Mouse (Mus musculus) heart, embryonic 14.5 days (tissue): ENCODE results near the gene Tbcb. TPM values are rescaled to one million over a fixed set of nuclear protein-coding genes. Genes with fewer than 3 reads are reported as not detected.
A peak's percentile ranks its signal among the peaks of the same experiment; 100 is the strongest.

Experiments
- ATAC-seq: fragments of 200-750 bp; cut with Nextera tagmentation; 2 replicates; pipeline ENCODE4 v1.8.0; 2017; ENCODE audit warnings: low read depth, moderate TSS enrichment; ENCODE audit not compliant: insufficient number of reproducible peaks, insufficient read depth, low FRiP score
- H3K27ac ChIP-seq, 2 experiments: fragments of 200-500 bp in 1 of 2; fragments of 300-500 bp in 1 of 2; sonication (generic) in 1 of 2; replicated peaks in 1 of 2; 2 replicates each; pipeline ENCODE4 v1.5.1; 2012 to 2014; ENCODE audit warnings: low read depth in 2 of 2, low read length in 2 of 2, control low read depth in 1 of 2, mild to moderate bottlenecking in 1 of 2, mixed read lengths in 1 of 2; ENCODE audit not compliant: control insufficient read depth in 1 of 2, insufficient read depth in 1 of 2
- H3K27me3 ChIP-seq: fragments of 300-500 bp; sonication (generic); 2 replicates; pipeline ENCODE4 v1.6.1; 2014; ENCODE audit warnings: mild to moderate bottlenecking, low read length, control low read depth; ENCODE audit not compliant: control insufficient read depth, insufficient read depth
- H3K36me3 ChIP-seq: fragments of 300-500 bp; sonication (generic); 2 replicates; pipeline ENCODE4 v1.6.1; 2014; ENCODE audit warnings: mild to moderate bottlenecking, control low read depth, low read length, mixed read lengths; ENCODE audit not compliant: control insufficient read depth, insufficient read depth
- H3K4me1 ChIP-seq, 2 experiments: fragments of 200-500 bp in 1 of 2; fragments of 300-500 bp in 1 of 2; sonication (generic) in 1 of 2; 2 replicates each; pipeline ENCODE4 v1.6.1; 2012 to 2014; ENCODE audit warnings: low read length in 2 of 2, control low read depth in 1 of 2, mixed read lengths in 1 of 2; ENCODE audit not compliant: control insufficient read depth in 2 of 2, insufficient read depth in 2 of 2
- H3K4me2 ChIP-seq: fragments of 300-500 bp; sonication (generic); 2 replicates; pipeline ENCODE4 v1.6.1; 2014; ENCODE audit warnings: mild to moderate bottlenecking, low read length
- H3K4me3 ChIP-seq, 2 experiments: fragments of 200-500 bp in 1 of 2; fragments of 300-500 bp in 1 of 2; sonication (generic) in 1 of 2; 2 replicates each; pipeline ENCODE4 v1.5.1; 2012 to 2014; ENCODE audit warnings: low read length in 2 of 2, mild to moderate bottlenecking in 2 of 2, control low read depth in 1 of 2, low read depth in 1 of 2, moderate library complexity in 1 of 2; ENCODE audit not compliant: control insufficient read depth in 1 of 2, insufficient read depth in 1 of 2
- H3K9ac ChIP-seq: fragments of 300-500 bp; sonication (generic); 2 replicates; pipeline ENCODE4 v1.6.1; 2014; ENCODE audit warnings: mild to moderate bottlenecking, low read length
- H3K9me3 ChIP-seq: fragments of 300-500 bp; sonication (generic); 2 replicates; pipeline ENCODE4 v1.6.1; 2016; ENCODE audit warnings: low read length, control low read depth; ENCODE audit not compliant: control insufficient read depth
- WGBS: fragments of 180-500 bp; shearing (Covaris S2); extraction: QIAGEN DNeasy Blood & Tissue Kit; methylation state at CpG from one replicate; pipeline ENCODE4 v1.1.7; 2014; 5-methylcytosine and 5-hydroxymethylcytosine counted together
- polyA plus RNA-seq: library from polyadenylated mRNA; unstranded; fragments of >200 nt; fragmentation: Nextera tagmentation; extraction: Ambion mirVana; gene quantifications from 2 replicates; pipeline ENCODE4 v1.2.1, GENCODE M21; 2014

Tbcb gene
- polyA plus RNA-seq, 1 experiment from 2014 or later: 137 TPM

GRCm38 (mm10) chr7:30222205-30222604 is 9.9 kb downstream of the Tbcb start:
- 89% methylated on average over 5 of the region's 5 CpGs for WGBS
- Histone ChIP-seq H3K4me1 (peaks cover 4 to 5% of the 10 kb centered on the region in 2 experiments; a peak in 3 of 4 replicates), H3K27me3 (no peaks in the 10 kb centered on the region), H3K9me3 (no peaks in the 10 kb centered on the region), H3K27ac (no peak overlapping the region), H3K4me2 (no peak overlapping the region), H3K9ac (no peak overlapping the region), H3K36me3 (peaks cover 37% of the 10 kb centered on the region), H3K4me3 (no peak overlapping the region)
- no peak for ATAC-seq

- no peak overlapping the region for H3K9ac ChIP-seq
- peaks cover 5 to 7% of the 10 kb centered on the region in 2 experiments for H3K4me1 ChIP-seq
- H3K27ac ChIP-seq: no peak overlapping the region
- H3K36me3 ChIP-seq: peaks cover 30% of the 10 kb centered on the region
- H3K4me2 ChIP-seq: no peak overlapping the region
- no peak overlapping the region for H3K4me3 ChIP-seq
- WGBS: 82% methylated on average over 3 of the region's 3 CpGs
- ATAC-seq: no peak
- no peaks in the 10 kb centered on the region for H3K9me3 ChIP-seq
- H3K27me3 ChIP-seq: no peaks in the 10 kb centered on the region
Observed at GRCm38 (mm10) chr7:30221433-30221832, 10.6 kb downstream of the Tbcb start.

GRCm38 (mm10) chr7:30220008-30220356 is 12.1 kb downstream of the Tbcb start:
- H3K9me3 ChIP-seq: no peaks in the 10 kb centered on the region
- no peaks in the 10 kb centered on the region for H3K27me3 ChIP-seq
- peak overlapping the region; percentile 89 for H3K4me2 ChIP-seq
- H3K4me1 ChIP-seq: peaks cover 5 to 7% of the 10 kb centered on the region in 2 experiments
- peak overlapping the region; percentile 50 to 58 for H3K4me3 ChIP-seq
- peaks cover 18% of the 10 kb centered on the region for H3K36me3 ChIP-seq
- no peak for ATAC-seq
- 22% methylated on average over 11 of the region's 11 CpGs for WGBS
- peak overlapping the region in 1 of 2 experiments; percentile 51; a peak in 1 of 4 replicates for H3K27ac ChIP-seq
- peak overlapping the region; percentile 80 for H3K9ac ChIP-seq

GRCm38 (mm10) chr7:30219293-30220007 is 12.6 kb downstream of the Tbcb start:
- Histone ChIP-seq H3K9me3 (no peaks in the 10 kb centered on the region), H3K27me3 (no peaks in the 10 kb centered on the region), H3K27ac (peak overlapping the region; percentile 20 to 51; a peak in 3 of 4 replicates), H3K36me3 (peaks cover 16% of the 10 kb centered on the region), H3K4me2 (peak overlapping the region; percentile 89), H3K4me3 (peak overlapping the region; percentile 50 to 58), H3K4me1 (peaks cover 5 to 7% of the 10 kb centered on the region in 2 experiments), H3K9ac (peak overlapping the region; percentile 80)
- ATAC-seq: peak; percentile 36
- 1% methylated on average over 16 of the region's 16 CpGs for WGBS

GRCm38 (mm10) chr7:30217277-30217676 is 14.8 kb downstream of the Tbcb start:
- ATAC-seq: no peak
- H3K9me3 ChIP-seq: no peaks in the 10 kb centered on the region
- H3K4me2 ChIP-seq: no peak overlapping the region
- no peaks in the 10 kb centered on the region for H3K36me3 ChIP-seq
- no peak overlapping the region for H3K9ac ChIP-seq
- no peak overlapping the region for H3K27ac ChIP-seq
- 74% methylated on average over 2 of the region's 2 CpGs for WGBS
- H3K4me3 ChIP-seq: no peak overlapping the region
- H3K27me3 ChIP-seq: no peaks in the 10 kb centered on the region
- peaks cover 5 to 7% of the 10 kb centered on the region in 2 experiments for H3K4me1 ChIP-seq

- Histone ChIP-seq H3K4me3 (0 out of 4 replicates have a peak overlapping the region, but pooled peaks of 1 of the 2 experiments have one; percentile 11), H3K4me1 (peaks cover 5 to 7% of the 10 kb centered on the region in 2 experiments), H3K36me3 (no peaks in the 10 kb centered on the region), H3K9ac (0 out of 2 replicates have a peak overlapping the region, but pooled peaks have one; percentile 21), H3K4me2 (peak overlapping the region; percentile 58), H3K9me3 (no peaks in the 10 kb centered on the region), H3K27ac (no peak overlapping the region), H3K27me3 (no peaks in the 10 kb centered on the region)
- WGBS: under 1% methylated on average over 15 of the region's 16 CpGs
- peak; percentile 37 for ATAC-seq
Observed at GRCm38 (mm10) chr7:30216723-30217151, 15.3 kb downstream of the Tbcb start.

- WGBS: 82% methylated on average over 3 of the region's 3 CpGs
- H3K27ac ChIP-seq: no peak overlapping the region
Observed at GRCm38 (mm10) chr7:30215875-30216274, 16.2 kb downstream of the Tbcb start.

More at GRCm38 (mm10) chr7:30215875-30216274, 16.2 kb downstream of the Tbcb start:
- no peak for ATAC-seq
- peaks cover 5 to 7% of the 10 kb centered on the region in 2 experiments for H3K4me1 ChIP-seq
- no peaks in the 10 kb centered on the region for H3K36me3 ChIP-seq
- H3K27me3 ChIP-seq: no peaks in the 10 kb centered on the region
- H3K9ac ChIP-seq: no peak overlapping the region
- H3K9me3 ChIP-seq: no peaks in the 10 kb centered on the region
- no peak overlapping the region for H3K4me3 ChIP-seq
- no peak overlapping the region for H3K4me2 ChIP-seq
